15 mouse cellular contexts compared by ENCODE assay signal in the genomic region with DNA sequence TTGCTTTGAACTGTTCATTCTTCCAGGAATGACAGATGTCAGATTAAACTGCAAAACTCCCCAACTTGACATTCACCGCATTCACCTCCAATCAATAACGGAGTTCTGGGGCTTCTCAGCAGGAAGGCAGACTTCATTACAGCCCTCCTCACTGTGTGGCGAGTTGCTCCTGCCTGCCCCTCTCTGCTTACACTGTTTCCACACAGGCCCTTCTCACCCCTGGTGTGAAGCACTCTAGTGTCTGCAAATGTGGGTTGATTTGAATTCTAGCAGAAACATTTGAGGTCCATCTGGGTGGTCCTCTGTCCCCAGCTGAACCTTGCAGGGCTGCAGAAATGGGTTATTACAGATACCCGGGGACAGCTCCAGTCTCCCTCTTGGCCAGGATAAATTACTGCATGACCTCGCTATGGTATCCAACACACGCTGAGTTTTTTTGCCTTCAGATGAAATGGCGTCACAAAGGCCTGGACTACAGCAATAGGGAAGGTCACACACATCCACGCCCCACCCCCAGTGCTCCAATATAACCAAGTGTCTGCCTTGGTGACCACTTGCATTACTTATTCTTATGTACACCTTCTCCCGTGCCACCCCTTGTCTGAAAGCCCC.
DNase-seq lines count a peak whose midpoint lies in the region; ATAC-seq lines count a peak whose summit lies in the region.
"Had no signal": no experiment of that assay in that cellular context is flagged by ENCODE, and none has a peak within 500 bp of the region (broad histone marks: within the 10 kb centered on the region; RNA-seq: fewer than 3 reads in every experiment).

No protein-coding gene starts in this region.

- no peak overlapping the region for H3K4me3 ChIP-seq in hindbrain, embryonic 12.5 days
- H3K4me3 ChIP-seq in hindbrain, embryonic 13.5 days, result no peak overlapping the region
- H3K4me3 ChIP-seq in forebrain, embryonic 11.5 days (ENCODE audit: low read depth, low read length), result no peak overlapping the region
- H3K4me3 ChIP-seq in limb, embryonic 12.5 days (replicated peaks), result no peak overlapping the region
- no peak overlapping the region for H3K4me3 ChIP-seq in neural tube, embryonic 11.5 days (ENCODE audit: low read depth, low read length)
- H3K4me3 ChIP-seq: heart, adult 2 months; lung, embryonic 15.5 days had no signal

- H3K27ac ChIP-seq in hindbrain, embryonic 12.5 days, result no peak overlapping the region; the same call in 1 of the 2 replicates
- H3K27ac ChIP-seq in hindbrain, embryonic 13.5 days, result no peak overlapping the region
- no peak overlapping the region for H3K27ac ChIP-seq in forebrain, embryonic 11.5 days (ENCODE audit: low read depth, low read length)
- H3K27ac ChIP-seq in limb, embryonic 12.5 days, result no peak overlapping the region
- no peak overlapping the region for H3K27ac ChIP-seq in neural tube, embryonic 11.5 days (ENCODE audit: low read depth, low read length)
- H3K27ac ChIP-seq: heart, adult 2 months; lung, embryonic 15.5 days had no signal

- H3K9ac ChIP-seq in hindbrain, embryonic 12.5 days, result no peak overlapping the region
- H3K9ac ChIP-seq in hindbrain, embryonic 13.5 days, result no peak overlapping the region
- H3K9ac ChIP-seq in forebrain, embryonic 11.5 days (ENCODE audit: low read length), result no peak overlapping the region
- H3K9ac ChIP-seq in limb, embryonic 12.5 days (replicated peaks), result no peak overlapping the region
- no peak overlapping the region for H3K9ac ChIP-seq in neural tube, embryonic 11.5 days (ENCODE audit: low read length)
- H3K9ac ChIP-seq: lung, embryonic 15.5 days had no signal

- no peaks in the 10 kb centered on the region for H3K27me3 ChIP-seq in hindbrain, embryonic 12.5 days
- no peaks in the 10 kb centered on the region for H3K27me3 ChIP-seq in hindbrain, embryonic 13.5 days
- no peaks in the 10 kb centered on the region for H3K27me3 ChIP-seq in forebrain, embryonic 11.5 days (ENCODE audit: control insufficient read depth, insufficient read depth, low read length)
- H3K27me3 ChIP-seq in limb, embryonic 12.5 days, result no peaks in the 10 kb centered on the region
- H3K27me3 ChIP-seq in neural tube, embryonic 11.5 days (ENCODE audit: control insufficient read depth, insufficient read depth, low read length), result no peaks in the 10 kb centered on the region
- H3K27me3 ChIP-seq: lung, embryonic 15.5 days had no signal

- WGBS in hindbrain, embryonic 12.5 days, result 39% methylated on average over 9 of the region's 9 CpGs
- WGBS in hindbrain, embryonic 13.5 days, result 48% methylated on average over 9 of the region's 9 CpGs
- WGBS in forebrain, embryonic 11.5 days, result 44% methylated on average over 9 of the region's 9 CpGs
- WGBS in limb, embryonic 12.5 days, result 48% methylated on average over 9 of the region's 9 CpGs
- 50% methylated on average over 9 of the region's 9 CpGs for WGBS in neural tube, embryonic 11.5 days

- no peak overlapping the region for H3K4me2 ChIP-seq in hindbrain, embryonic 12.5 days (replicated peaks)
- no peak overlapping the region for H3K4me2 ChIP-seq in hindbrain, embryonic 13.5 days
- no peak overlapping the region for H3K4me2 ChIP-seq in forebrain, embryonic 11.5 days (ENCODE audit: low read depth, low read length, severe bottlenecking)
- H3K4me2 ChIP-seq in limb, embryonic 12.5 days, result no peak overlapping the region
- no peak overlapping the region for H3K4me2 ChIP-seq in neural tube, embryonic 11.5 days (ENCODE audit: low read depth)
- H3K4me2 ChIP-seq: lung, embryonic 15.5 days had no signal

- 0 out of 2 replicates have a peak, but pooled peaks cover 3% of the 10 kb centered on the region for H3K9me3 ChIP-seq in hindbrain, embryonic 12.5 days (replicated peaks)
- no peaks in the 10 kb centered on the region for H3K9me3 ChIP-seq in hindbrain, embryonic 13.5 days
- no peaks in the 10 kb centered on the region for H3K9me3 ChIP-seq in forebrain, embryonic 11.5 days (ENCODE audit: control insufficient read depth, low read length)
- H3K9me3 ChIP-seq in limb, embryonic 12.5 days, result no peaks in the 10 kb centered on the region
- H3K9me3 ChIP-seq in neural tube, embryonic 11.5 days (ENCODE audit: control insufficient read depth, low read length), result no peaks in the 10 kb centered on the region
- H3K9me3 ChIP-seq: lung, embryonic 15.5 days had no signal

- no peaks in the 10 kb centered on the region for H3K36me3 ChIP-seq in hindbrain, embryonic 12.5 days
- H3K36me3 ChIP-seq in hindbrain, embryonic 13.5 days, result no peaks in the 10 kb centered on the region
- no peaks in the 10 kb centered on the region for H3K36me3 ChIP-seq in forebrain, embryonic 11.5 days (ENCODE audit: control insufficient read depth, insufficient read depth, low read length)
- no peaks in the 10 kb centered on the region for H3K36me3 ChIP-seq in limb, embryonic 12.5 days
- no peaks in the 10 kb centered on the region for H3K36me3 ChIP-seq in neural tube, embryonic 11.5 days (ENCODE audit: control insufficient read depth, insufficient read depth, low read length)
- H3K36me3 ChIP-seq: lung, embryonic 15.5 days had no signal

- peak; percentile 69 for ATAC-seq in hindbrain, embryonic 12.5 days (ENCODE audit: low FRiP score)
- ATAC-seq in hindbrain, embryonic 13.5 days (ENCODE audit: low FRiP score), result no peak
- peak; percentile 83 for ATAC-seq in forebrain, embryonic 11.5 days (replicated peaks; ENCODE audit: low FRiP score)
- peak; percentile 54 for ATAC-seq in limb, embryonic 12.5 days (ENCODE audit: insufficient number of reproducible peaks, insufficient read depth, low FRiP score, low TSS enrichment, low read depth)
- peak; percentile 19; the same call in 1 of the 2 replicates for ATAC-seq in neural tube, embryonic 11.5 days (ENCODE audit: insufficient read depth, low FRiP score, low TSS enrichment)

- DNase-seq in forebrain, embryonic 11.5 days (ENCODE audit: low spot score), result peak; percentile 51
- DNase-seq in neural tube, embryonic 11.5 days (ENCODE audit: low spot score), result peak; percentile 26
- DNase-seq in kidney, adult 9 months, result no peak
- no peak for DNase-seq in adrenal gland, adult 8-10 months
- DNase-seq: adrenal gland, postnatal 25 days; cerebellum, postnatal 25 days; heart, adult 2 months; kidney, postnatal 10 days; layer of hippocampus, postnatal 36 days; liver; thymus, adult 18-20 months had no signal

- H3K4me1 ChIP-seq in hindbrain, embryonic 12.5 days, result peaks cover 13% of the 10 kb centered on the region
- peaks cover 19% of the 10 kb centered on the region for H3K4me1 ChIP-seq in hindbrain, embryonic 13.5 days (replicated peaks)
- peaks cover 6% of the 10 kb centered on the region; the same call in 1 of the 2 replicates for H3K4me1 ChIP-seq in forebrain, embryonic 11.5 days (replicated peaks; ENCODE audit: control insufficient read depth, insufficient read depth, low read length)
- peaks cover 15% of the 10 kb centered on the region for H3K4me1 ChIP-seq in limb, embryonic 12.5 days (replicated peaks)
- no peaks in the 10 kb centered on the region for H3K4me1 ChIP-seq in neural tube, embryonic 11.5 days (ENCODE audit: control insufficient read depth, insufficient read depth, low read length)
- H3K4me1 ChIP-seq: lung, embryonic 15.5 days had no signal

Comparison
In these comparisons a context has a peak if more than half of its experiments do, and no peak if none do; other contexts are left out.
1. DNase-seq: peak in forebrain, embryonic 11.5 days (single experiment) and neural tube, embryonic 11.5 days (single experiment); none in kidney, adult 9 months (single experiment) and adrenal gland, adult 8-10 months (single experiment).